Mouse (Mus musculus) fat pad, adult 2 months (tissue): ENCODE results near the gene Nde1.

Experiments
- DNase-seq: peaks from one replicate; pipeline ENCODE4 v3.0.0-alpha.2; 2011; ENCODE audit warnings: low read depth, low spot score; ENCODE audit errors: extremely low read depth

The Nde1 gene

DNA sequence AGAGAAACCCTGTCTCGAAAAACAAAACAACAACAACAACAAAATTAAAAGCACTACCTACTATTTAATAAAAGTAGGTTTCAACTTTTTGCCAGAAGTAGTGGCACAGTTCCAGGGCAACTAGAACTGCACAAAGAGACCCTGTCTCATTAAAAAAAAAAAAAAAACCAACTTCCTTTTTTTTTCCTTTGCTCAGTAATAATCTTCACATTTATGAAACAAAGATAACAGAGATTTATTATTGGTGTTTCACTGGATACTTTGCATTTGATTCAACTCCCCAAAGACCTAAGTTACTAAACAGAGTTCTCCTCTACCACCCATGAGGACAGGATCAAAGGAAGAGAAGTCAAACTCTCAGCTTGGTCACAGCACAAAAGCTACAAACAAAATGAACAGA is 2.1 kb upstream of the Nde1 start:
- DNase-seq, result no peak

DNA sequence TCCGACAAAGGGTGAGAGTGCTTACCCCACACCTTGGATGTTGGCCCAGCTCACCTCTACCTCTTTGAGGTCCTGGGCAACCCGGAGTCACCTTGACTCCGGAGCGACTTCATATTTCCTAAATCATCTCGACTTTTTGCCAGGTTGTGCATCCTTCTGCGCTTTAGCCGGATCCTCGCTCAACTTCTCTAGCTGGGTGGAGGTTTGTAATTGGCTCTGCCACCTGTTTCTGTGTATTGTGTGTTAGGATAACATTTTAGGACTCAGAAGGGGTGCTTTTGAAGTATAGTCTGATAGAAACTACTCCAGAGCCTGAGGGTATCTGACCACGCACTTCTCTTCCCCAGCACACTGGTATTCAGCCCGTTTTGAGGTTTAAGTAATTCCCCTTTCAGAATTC is 656 bp downstream of the Nde1 start:
- no peak for DNase-seq

DNA sequence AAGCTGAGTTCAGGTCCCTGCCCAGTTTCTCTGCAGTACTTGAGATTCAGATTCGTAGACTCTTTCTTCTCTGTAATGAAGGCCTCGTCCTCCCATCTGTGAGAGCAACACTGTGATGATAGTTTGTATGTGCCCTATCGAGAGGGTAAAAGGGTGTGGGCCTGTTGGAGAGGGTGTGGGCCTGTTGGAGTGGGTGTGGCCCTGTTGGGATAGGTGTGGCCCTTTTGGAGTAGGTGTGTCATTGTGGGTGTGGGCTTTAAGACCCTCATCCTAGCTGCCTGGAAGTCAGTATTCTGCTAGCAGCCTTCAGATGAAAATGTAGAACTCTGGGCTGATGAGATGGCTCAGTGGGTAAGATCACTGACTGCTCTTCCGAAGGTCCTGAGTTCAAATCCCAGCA is 3.4 kb downstream of the Nde1 start:
- DNase-seq, result no peak

GRCm38 (mm10) chr16:14169706-14170105 is 6.6 kb downstream of the Nde1 start:
- DNase-seq, result no peak

GRCm38 (mm10) chr16:14178041-14178440 is 15.0 kb downstream of the Nde1 start:
- no peak for DNase-seq

DNA sequence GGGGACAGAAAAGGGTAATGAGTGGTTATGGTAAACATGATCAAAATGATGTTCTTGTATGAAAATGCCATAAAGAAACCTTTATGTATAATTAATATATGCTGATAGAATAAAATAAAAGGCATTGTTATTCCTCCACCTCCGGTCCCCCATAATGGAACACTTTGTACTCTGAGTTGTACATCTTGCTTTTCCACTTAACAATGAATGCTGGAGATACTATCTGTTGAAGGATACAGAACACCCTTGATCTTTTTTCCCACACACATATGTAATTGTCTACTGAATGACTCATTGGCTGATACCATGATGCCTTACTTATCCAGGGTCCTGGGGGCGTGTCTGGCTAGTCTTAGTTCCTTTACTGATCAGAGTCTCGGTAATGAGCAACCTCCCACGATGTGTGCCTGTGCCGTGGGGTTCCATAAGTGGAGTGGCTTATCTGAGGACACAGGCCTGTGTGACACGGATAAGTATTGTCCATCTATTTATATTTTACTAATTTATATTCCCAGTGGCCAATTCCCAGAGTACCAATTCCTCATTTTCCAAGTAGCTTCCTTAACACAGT is 17.2 kb downstream of the Nde1 start:
- DNase-seq, result no peak

DNA sequence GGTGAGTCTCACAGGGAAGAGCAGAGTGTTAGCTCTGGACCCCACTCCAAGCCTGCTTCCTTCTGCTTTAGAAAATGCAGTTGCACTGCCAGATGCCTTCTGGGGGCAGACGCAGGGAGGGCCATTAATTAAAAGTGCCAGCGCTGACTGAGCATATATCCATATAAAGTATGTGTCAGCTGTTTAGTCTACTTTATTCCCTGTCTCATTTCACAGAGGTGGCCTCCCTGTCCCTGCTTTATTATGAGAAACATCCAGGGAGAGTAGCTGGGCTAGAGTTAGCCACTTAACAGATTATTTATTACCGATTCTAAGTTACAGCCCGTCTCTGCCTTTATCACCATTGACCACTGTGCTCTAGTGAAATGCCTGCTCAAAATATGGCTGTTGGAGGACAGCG is 19.3 kb downstream of the Nde1 start:
- no peak for DNase-seq

DNA sequence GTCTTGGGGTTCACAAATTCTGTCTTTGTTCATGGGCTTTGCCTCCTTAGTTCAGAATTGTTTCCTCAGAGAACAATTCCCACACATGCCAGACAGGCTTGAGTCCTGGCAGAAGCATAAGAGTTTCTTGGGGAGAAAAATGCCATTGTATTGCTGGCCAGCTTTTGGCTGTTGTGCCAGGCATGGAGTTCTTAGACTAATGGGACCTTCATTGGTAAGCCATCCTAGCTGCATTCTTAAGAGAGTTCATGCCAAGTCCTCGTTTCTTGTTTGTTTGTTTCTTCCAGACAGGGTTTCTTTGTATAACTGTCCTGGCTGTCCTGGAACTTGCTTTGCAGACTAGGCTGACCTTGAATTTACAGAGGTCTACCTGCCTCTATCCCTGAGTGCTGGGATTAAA is 20.8 kb downstream of the Nde1 start:
- DNase-seq, result no peak

DNA sequence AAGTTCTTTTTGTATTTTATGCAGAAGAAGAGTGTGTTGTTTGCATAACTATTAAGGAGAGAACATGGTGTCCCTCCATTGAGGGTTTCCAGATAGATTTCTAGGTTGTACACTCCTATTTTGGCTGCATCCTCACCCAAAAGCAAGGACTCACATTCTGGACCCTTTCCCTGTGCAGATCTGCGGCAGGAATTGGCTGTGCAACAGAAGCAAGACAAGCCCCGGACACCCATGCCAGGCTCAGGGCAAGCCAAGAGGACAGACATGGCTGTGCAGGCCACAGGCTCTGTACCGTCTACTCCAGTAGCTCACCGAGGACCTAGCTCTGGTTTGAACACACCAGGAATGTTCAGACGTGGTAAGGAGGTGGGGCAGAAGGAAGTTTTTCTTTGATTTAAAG is 22.4 kb downstream of the Nde1 start:
- DNase-seq, result no peak

DNA sequence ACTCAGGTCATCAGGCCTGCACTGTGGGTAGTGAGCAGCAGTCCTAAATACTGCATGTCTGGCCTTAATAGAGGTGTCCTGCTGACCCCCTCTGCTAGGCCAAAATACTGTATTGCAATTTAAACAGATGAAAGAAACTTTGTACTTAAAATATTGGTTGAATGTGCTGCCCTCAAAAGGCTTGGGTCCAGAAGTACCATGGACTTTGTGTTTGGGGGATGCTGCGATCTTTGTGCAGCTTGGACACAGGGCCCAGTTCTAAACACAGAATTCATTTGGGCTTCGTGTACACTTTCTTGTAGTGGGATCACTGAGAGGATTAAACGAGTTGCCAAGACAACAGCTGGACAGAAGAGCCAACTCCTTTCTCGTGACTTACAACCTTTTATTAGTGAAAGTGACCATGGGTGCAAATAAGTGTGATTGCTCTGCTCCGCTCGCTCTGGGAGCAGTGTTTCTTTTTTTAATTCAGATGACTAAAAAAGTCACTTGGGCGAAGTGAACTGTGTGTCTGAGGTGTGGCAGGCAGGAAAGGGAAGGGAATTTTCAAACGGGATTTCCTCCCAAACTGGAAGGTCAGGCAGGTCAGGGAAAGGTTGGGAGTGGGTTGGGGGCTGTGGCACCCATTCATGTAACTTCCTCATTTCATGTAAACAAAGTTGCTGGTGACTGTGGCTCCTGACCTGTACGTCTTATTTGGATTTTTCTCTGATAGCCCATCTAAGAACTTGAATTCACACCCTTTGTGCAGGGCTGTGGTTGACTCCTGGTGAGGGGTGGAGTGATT is 31.3 kb downstream of the Nde1 start:
- no peak for DNase-seq

- DNase-seq, result no peak
Observed at GRCm38 (mm10) chr16:14195427-14195826, 32.4 kb downstream of the Nde1 start.

- no peak for DNase-seq
Observed at GRCm38 (mm10) chr16:14198798-14199197, 35.7 kb downstream of the Nde1 start.

DNA sequence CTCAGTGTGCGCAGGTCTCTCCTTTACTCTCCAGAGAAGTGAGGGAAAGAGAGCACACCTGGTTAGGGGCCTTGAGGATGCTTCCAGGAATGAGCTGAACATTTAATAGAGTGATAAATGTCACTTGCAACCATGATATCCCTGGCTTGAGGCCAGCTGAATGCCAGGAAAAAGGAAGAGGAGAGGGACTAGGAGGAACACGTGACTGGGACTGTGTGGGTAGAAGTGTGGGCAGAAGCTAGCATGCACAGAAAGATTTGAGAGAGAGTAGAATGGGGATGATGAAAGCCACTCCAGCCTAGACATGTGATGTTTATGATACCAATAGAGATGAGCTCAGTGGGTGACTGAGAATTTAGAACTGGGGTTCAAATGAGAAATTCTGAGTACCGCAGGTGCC is 52.1 kb downstream of the Nde1 start:
- DNase-seq, result no peak

DNA sequence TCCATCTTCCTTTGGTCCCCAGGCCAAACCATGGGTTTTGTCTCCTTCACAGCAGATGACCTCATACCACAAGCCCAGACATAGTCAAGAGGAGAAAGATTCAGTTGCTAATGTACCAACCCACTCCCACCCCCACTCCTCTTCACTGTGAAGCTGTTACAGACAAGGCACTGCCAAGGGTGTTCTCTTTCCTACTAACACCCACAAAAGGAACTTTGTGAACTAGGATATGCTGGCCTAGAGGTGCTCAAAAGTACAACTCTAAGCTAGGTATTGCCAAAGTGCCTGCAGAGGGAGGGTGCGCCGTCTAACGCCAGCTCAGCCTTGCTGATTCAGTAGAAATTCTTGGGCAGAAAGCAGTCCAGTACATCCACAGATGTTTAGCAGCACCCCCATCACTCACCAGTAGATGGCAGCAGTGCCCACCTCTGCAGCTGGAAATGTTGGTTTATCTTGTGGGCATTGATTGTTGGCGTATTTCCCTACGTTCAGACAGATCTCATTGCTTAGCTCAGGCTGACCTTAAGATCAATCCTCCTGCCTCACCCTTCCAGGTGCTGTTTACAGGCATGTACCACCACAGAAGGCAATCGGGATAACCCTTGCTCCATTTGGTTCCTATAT is 74.1 kb downstream of the Nde1 start:
- DNase-seq, result no peak

- DNase-seq, result no peak
Observed at GRCm38 (mm10) chr16:14242059-14242458, 79.0 kb downstream of the Nde1 start.
